Mouse (Mus musculus): ENCODE data around the gene Galnt13. TPM values are rescaled to one million over a fixed set of nuclear protein-coding genes. Genes with fewer than 3 reads are reported as not detected.
"Not testable (repeated sequence)": the region's sequence is repeated elsewhere in the genome, so short reads cannot be mapped to it uniquely, and the experiment has no call there.

Gene Galnt13
- polyA plus RNA-seq, 1 experiment from 2014 or later, result not detected

GRCm38 (mm10) chr2:54983839-54984238 is 547.7 kb downstream of the Galnt13 start:
- Histone ChIP-seq H3K9me3 (ENCODE audit: low read length) (no peaks in the 10 kb centered on the region), H3K9ac (replicated peaks) (no peak overlapping the region), H3K4me2 (ENCODE audit: low read depth, low read length) (no peak overlapping the region), H3K27me3 (ENCODE audit: insufficient read depth, low read length) (no peaks in the 10 kb centered on the region), H3K4me1 (ENCODE audit: insufficient read depth) (no peaks in the 10 kb centered on the region), H3K4me3 (ENCODE audit: low read depth, low read length) (no peak overlapping the region), H3K36me3 (replicated peaks; ENCODE audit: insufficient read depth, low read length) (no peaks in the 10 kb centered on the region), H3K27ac (ENCODE audit: low read depth) (no peak overlapping the region)
- no peak for DNase-seq
- TF ChIP-seq CTCF (IDR thresholded peaks at IDR 0.05; ENCODE audit: low read depth) (no peak), EP300 (IDR thresholded peaks at IDR 0.05; ENCODE audit: low read depth) (no peak)
- WGBS (ENCODE audit: insufficient replicate concordance), result 85% methylated on average over 1 of the region's 1 CpGs
- ATAC-seq, result no peak

- H3K4me3 ChIP-seq (ENCODE audit: low read depth, low read length); ATAC-seq; H3K9me3 ChIP-seq (ENCODE audit: low read length); H3K4me2 ChIP-seq (ENCODE audit: low read depth, low read length); H3K27me3 ChIP-seq (ENCODE audit: insufficient read depth, low read length); H3K27ac ChIP-seq (ENCODE audit: low read depth); H3K9ac ChIP-seq (replicated peaks); H3K36me3 ChIP-seq (replicated peaks; ENCODE audit: insufficient read depth, low read length); H3K4me1 ChIP-seq (ENCODE audit: insufficient read depth); DNase-seq: not testable (repeated sequence)
- no CpG with 5 or more reads among the region's 5 CpGs for WGBS (ENCODE audit: insufficient replicate concordance)
These were observed 586.4 kb downstream of the Galnt13 start for GRCm38 (mm10) chr2:55022539-55022938.

GRCm38 (mm10) chr2:55034610-55035009 is 598.5 kb downstream of the Galnt13 start:
- no peak overlapping the region for H3K27ac ChIP-seq (ENCODE audit: low read depth)
- no peak for ATAC-seq

GRCm38 (mm10) chr2:55065469-55066315 is 629.6 kb downstream of the Galnt13 start:
- H3K4me1 ChIP-seq (ENCODE audit: insufficient read depth), result no peaks in the 10 kb centered on the region
- H3K36me3 ChIP-seq (replicated peaks; ENCODE audit: insufficient read depth, low read length), result no peaks in the 10 kb centered on the region
- no peak overlapping the region for H3K4me3 ChIP-seq (ENCODE audit: low read depth, low read length)
- TF ChIP-seq EP300 (IDR thresholded peaks at IDR 0.05; ENCODE audit: low read depth), result no peak
- no peak for TF ChIP-seq CTCF (IDR thresholded peaks at IDR 0.05; ENCODE audit: low read depth)
- no peak overlapping the region for H3K27ac ChIP-seq (ENCODE audit: low read depth)
- DNase-seq (no peak), ATAC-seq (no peak)
- H3K27me3 ChIP-seq (ENCODE audit: insufficient read depth, low read length), result no peaks in the 10 kb centered on the region
- H3K9me3 ChIP-seq (ENCODE audit: low read length), result no peaks in the 10 kb centered on the region
- H3K4me2 ChIP-seq (ENCODE audit: low read depth, low read length), result no peak overlapping the region
- WGBS (ENCODE audit: insufficient replicate concordance), result 81% methylated on average over 7 of the region's 7 CpGs
- no peak overlapping the region for H3K9ac ChIP-seq (replicated peaks)

More at GRCm38 (mm10) chr2:55034610-55035009, 598.5 kb downstream of the Galnt13 start:
- Histone ChIP-seq H3K9ac (replicated peaks) (no peak overlapping the region), H3K4me2 (ENCODE audit: low read depth, low read length) (no peak overlapping the region), H3K4me3 (ENCODE audit: low read depth, low read length) (no peak overlapping the region), H3K9me3 (ENCODE audit: low read length) (no peaks in the 10 kb centered on the region), H3K27me3 (ENCODE audit: insufficient read depth, low read length) (no peaks in the 10 kb centered on the region), H3K4me1 (ENCODE audit: insufficient read depth) (no peaks in the 10 kb centered on the region), H3K36me3 (replicated peaks; ENCODE audit: insufficient read depth, low read length) (no peaks in the 10 kb centered on the region)
- 44% methylated on average over 3 of the region's 3 CpGs for whole genome bisulfite sequencing (ENCODE audit: insufficient replicate concordance)
- TF ChIP-seq CTCF (IDR thresholded peaks at IDR 0.05; ENCODE audit: low read depth) (no peak), EP300 (IDR thresholded peaks at IDR 0.05; ENCODE audit: low read depth) (no peak)
- no peak for DNase-seq

- Histone ChIP-seq H3K4me2 (ENCODE audit: low read depth, low read length) (no peak overlapping the region), H3K36me3 (replicated peaks; ENCODE audit: insufficient read depth, low read length) (no peaks in the 10 kb centered on the region), H3K27me3 (ENCODE audit: insufficient read depth, low read length) (no peaks in the 10 kb centered on the region), H3K4me1 (ENCODE audit: insufficient read depth) (no peaks in the 10 kb centered on the region), H3K4me3 (ENCODE audit: low read depth, low read length) (no peak overlapping the region), H3K9me3 (ENCODE audit: low read length) (no peaks in the 10 kb centered on the region), H3K27ac (ENCODE audit: low read depth) (no peak overlapping the region), H3K9ac (replicated peaks) (no peak overlapping the region)
- no peak for DNase-seq
- ATAC-seq, result no peak
- no peak for TF ChIP-seq CTCF (IDR thresholded peaks at IDR 0.05; ENCODE audit: low read depth)
- no peak for TF ChIP-seq EP300 (IDR thresholded peaks at IDR 0.05; ENCODE audit: low read depth)
- whole genome bisulfite sequencing (ENCODE audit: insufficient replicate concordance), result 88% methylated on average over 2 of the region's 2 CpGs
These were observed 649.5 kb downstream of the Galnt13 start for GRCm38 (mm10) chr2:55085580-55085979.

GRCm38 (mm10) chr2:55088034-55088433 is 651.9 kb downstream of the Galnt13 start:
- Histone ChIP-seq H3K4me1 (ENCODE audit: insufficient read depth) (no peaks in the 10 kb centered on the region), H3K27me3 (ENCODE audit: insufficient read depth, low read length) (no peaks in the 10 kb centered on the region), H3K36me3 (replicated peaks; ENCODE audit: insufficient read depth, low read length) (no peaks in the 10 kb centered on the region), H3K4me3 (ENCODE audit: low read depth, low read length) (no peak overlapping the region), H3K4me2 (ENCODE audit: low read depth, low read length) (no peak overlapping the region), H3K9me3 (ENCODE audit: low read length) (no peaks in the 10 kb centered on the region), H3K9ac (replicated peaks) (no peak overlapping the region), H3K27ac (ENCODE audit: low read depth) (no peak overlapping the region)
- TF ChIP-seq EP300 (IDR thresholded peaks at IDR 0.05; ENCODE audit: low read depth) (no peak), CTCF (IDR thresholded peaks at IDR 0.05; ENCODE audit: low read depth) (no peak)
- 94% methylated on average over 1 of the region's 1 CpGs for WGBS (ENCODE audit: insufficient replicate concordance)
- DNase-seq, result no peak
- no peak for ATAC-seq
